Mouse (Mus musculus): Measurements from ENCODE around the gene Cfhr2. TPM values are rescaled to one million over a fixed set of nuclear protein-coding genes. Genes with fewer than 3 reads are reported as not detected.

The Cfhr2 gene
- polyA plus RNA-seq, 1 experiment: not detected

Other genes with a start within 250 kb of the Cfhr2 start
- gene Gm4788, start 77.5 kb downstream of the Cfhr2 start, polyA plus RNA-seq (2012; rRNA removed): not detected in 2 replicates

Data from spleen, adult 2 months (tissue).